Mouse (Mus musculus) spleen, adult 2 months (tissue): ENCODE measurements at regions not wholly inside any gene's neighbourhood (a gene's known extent, or its start where the extent isn't known, plus 50 kb on each side); places are given as distances from the start of the nearest gene placed in this dataset.
A peak's percentile ranks its signal among the peaks of the same experiment; 100 is the strongest.

Source experiments
- CTCF ChIP-seq: fragments of 200-500 bp; IDR thresholded peaks from 2 replicates; pipeline ENCODE4 v1.5.1; 2011; ENCODE audit warnings: mild to moderate bottlenecking, inconsistent platforms; ENCODE audit not compliant: insufficient read depth, insufficient read length, insufficient replicate concordance; ENCODE audit errors: extremely low read depth
- POLR2A ChIP-seq: fragments of 200-500 bp; IDR thresholded peaks from 2 replicates; pipeline ENCODE4 v1.6.1; 2011; ENCODE audit warnings: low read depth, low read length, inconsistent platforms

DNA sequence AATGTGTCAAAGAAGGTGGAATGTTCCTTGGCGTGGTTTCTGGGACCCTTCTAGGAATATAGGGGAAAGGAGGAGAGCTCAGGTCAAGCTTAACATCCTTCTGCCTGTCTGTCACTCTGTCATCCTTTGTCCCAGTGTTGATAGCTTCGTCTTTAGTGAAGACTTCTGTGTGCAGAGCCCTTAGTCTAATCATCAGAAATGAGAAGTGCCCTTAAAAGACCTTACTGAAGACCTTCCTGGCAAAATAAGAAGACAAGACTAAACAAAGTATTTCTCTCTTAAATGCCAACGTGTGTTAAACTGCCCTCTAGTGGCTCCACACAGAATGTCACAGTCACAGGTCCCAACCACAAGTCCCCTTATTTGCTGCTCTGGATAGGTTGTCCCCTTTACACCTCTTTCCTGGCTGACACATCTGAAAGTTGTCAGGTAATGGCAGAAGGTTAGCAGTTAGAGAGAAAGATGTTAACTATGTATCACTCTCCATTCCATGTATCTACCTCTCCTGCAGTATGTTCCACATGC lies 1914.8 kb upstream of the Lrrc6 start:
- no peak for TF ChIP-seq POLR2A
- peak; percentile 30; the same call in 1 of the 2 replicates for TF ChIP-seq CTCF
